Mouse (Mus musculus) brain, embryonic 14.5 days (tissue): ENCODE data around the gene Phlda2. TPM values are rescaled to one million over a fixed set of nuclear protein-coding genes. Genes with fewer than 3 reads are reported as not detected.

Experiments used
- DNase-seq: peaks from one replicate; pipeline ENCODE4 v3.0.0-alpha.2; 2011; ENCODE audit warnings: low read depth
- CTCF ChIP-seq: fragments of 200-500 bp; IDR thresholded peaks from 2 replicates; pipeline ENCODE4 v1.5.1; 2012; ENCODE audit warnings: inconsistent platforms, mild to moderate bottlenecking, moderate library complexity, borderline replicate concordance; ENCODE audit not compliant: insufficient read depth, insufficient read length; ENCODE audit errors: extremely low read depth
- POLR2A ChIP-seq: fragments of 200-500 bp; IDR thresholded peaks from 2 replicates; pipeline ENCODE4 v1.6.1; 2012; ENCODE audit warnings: mild to moderate bottlenecking, inconsistent platforms, borderline replicate concordance; ENCODE audit not compliant: poor library complexity, insufficient read depth, insufficient read length, severe bottlenecking; ENCODE audit errors: extremely low read depth
- polyA plus RNA-seq: library from polyadenylated mRNA; depleted of rRNA; stranded (reverse); fragments of >200 nt; gene quantifications from 2 replicates; pipeline ENCODE4 v1.2.3, GENCODE M21; 2012

Gene Phlda2
- polyA plus RNA-seq, 1 experiment: 0.78 TPM

GRCm38 (mm10) chr7:143519333-143519732 lies 16.4 kb upstream of the Phlda2 start:
- DNase-seq: no peak
- no peak for TF ChIP-seq CTCF
- TF ChIP-seq POLR2A: no peak

DNA sequence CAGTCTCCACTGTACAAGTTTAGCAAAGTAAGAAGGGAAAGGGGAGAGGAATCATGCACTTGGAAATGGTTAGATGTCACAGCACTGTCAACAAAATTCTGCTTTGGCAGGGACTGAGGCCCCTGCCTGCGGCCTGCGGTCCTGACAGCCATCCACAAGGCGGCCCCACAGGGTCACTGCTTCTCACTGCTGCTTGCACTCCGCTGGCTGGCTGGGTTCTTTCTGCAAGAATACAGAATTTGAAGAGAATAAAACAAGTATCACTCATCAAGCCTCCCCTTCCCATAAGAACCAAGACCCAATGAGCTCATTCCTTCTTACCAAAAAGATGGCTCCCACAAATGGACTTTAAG lies 11.4 kb upstream of the Phlda2 start:
- DNase-seq: no peak
- TF ChIP-seq POLR2A: no peak
- no peak for TF ChIP-seq CTCF

DNA sequence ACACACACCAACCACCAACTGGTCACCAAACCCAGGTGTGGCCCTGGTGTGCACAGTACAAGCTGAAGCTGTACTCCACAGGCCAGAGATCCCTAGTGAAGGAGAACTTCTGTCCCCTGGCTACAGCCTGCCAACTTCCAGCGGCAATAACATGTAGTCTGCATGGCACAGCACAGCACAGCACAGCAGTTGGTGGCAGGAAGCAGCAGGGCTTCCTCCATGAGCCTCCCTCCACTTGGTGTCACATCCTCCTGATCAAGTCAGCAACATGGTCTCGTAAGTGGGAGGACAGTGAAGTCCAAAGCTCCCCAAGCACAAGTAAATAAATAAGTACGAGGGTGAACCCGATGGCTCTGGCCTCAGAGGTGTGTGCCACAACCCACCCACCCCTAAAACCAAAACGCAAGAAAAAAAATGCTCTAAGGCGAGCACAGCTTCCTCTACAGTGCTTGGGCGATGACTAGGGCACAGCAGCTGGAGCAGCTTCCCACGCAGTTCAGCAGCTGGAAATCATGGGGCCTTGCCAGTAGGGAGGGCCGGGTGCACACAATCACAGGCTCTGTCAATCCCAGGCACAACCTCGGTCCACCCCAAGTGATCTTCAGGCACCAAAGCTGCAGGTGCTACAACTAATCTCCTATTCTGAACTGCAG lies 10.9 kb upstream of the Phlda2 start:
- TF ChIP-seq POLR2A: no peak
- no peak for TF ChIP-seq CTCF
- DNase-seq: no peak

DNA sequence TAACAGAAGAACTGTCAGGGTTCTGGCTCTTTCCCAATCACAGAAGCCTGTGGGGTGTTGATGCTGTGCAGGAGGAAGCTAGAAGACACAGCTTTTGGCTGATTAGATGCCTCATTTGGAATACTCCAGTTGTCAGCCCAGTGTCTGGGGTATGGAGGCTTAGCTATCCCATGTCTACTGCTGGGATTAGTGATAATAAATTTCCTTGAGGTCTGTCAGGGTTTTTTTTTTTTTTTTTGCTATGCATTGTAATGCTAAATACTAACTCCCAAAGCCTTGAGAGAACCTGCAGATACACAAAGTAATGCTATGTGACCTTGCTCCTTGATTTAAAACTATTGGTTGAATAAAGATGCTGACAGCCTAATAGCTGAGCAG lies 8.4 kb upstream of the Phlda2 start:
- TF ChIP-seq POLR2A (no peak), CTCF (no peak)
- DNase-seq: no peak

- DNase-seq: no peak
- TF ChIP-seq CTCF (no peak), POLR2A (no peak)
Observed at GRCm38 (mm10) chr7:143510593-143511334, 7.8 kb upstream of the Phlda2 start.

DNA sequence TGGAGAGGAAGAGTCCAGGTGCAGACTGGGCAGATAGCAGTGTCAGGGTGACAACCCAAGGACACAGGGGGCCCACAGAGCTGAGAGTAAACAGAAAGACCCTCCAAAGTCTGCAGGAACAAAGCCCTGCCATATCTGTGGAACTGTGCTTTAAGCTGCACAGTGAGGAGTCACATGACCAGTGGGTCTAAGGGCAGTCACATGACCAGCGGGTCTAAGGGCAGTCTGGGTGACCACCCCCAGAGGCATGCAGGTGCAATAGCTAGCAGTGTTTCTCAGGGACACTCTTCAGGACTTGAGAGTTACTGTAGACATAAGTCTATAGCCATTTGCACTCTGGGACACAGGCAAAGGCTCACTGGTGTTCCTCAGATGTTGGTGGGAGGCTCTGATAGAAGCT lies 6.6 kb upstream of the Phlda2 start:
- TF ChIP-seq POLR2A: no peak
- TF ChIP-seq CTCF: no peak
- DNase-seq: no peak

GRCm38 (mm10) chr7:143506675-143507074 lies 3.7 kb upstream of the Phlda2 start:
- TF ChIP-seq CTCF: peak; percentile 67; the same call in 1 of the 2 replicates
- no peak for TF ChIP-seq POLR2A

DNA sequence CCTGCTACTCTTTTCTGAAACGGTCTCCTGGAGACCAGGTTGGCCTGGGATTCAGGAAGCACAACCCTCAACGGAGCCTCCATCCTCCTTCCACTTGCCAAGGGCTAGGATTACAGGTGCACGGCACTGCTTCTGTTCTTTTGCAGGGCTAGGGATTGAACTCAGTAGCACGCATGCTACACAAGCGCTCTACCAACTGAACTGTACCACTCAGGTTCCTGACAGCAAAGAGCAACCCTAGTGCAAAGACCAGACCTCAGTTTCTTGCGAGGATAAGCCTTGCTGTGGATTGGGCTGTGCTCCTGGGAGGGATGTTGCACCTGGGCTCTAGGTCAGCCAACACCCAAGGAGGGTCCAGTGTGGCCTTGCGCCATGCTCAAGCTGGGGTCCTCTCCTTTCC lies 3.3 kb upstream of the Phlda2 start:
- no peak for DNase-seq
- TF ChIP-seq CTCF (no peak), POLR2A (no peak)

More at GRCm38 (mm10) chr7:143506675-143507074, 3.7 kb upstream of the Phlda2 start:
- DNase-seq: peak; percentile 74

DNA sequence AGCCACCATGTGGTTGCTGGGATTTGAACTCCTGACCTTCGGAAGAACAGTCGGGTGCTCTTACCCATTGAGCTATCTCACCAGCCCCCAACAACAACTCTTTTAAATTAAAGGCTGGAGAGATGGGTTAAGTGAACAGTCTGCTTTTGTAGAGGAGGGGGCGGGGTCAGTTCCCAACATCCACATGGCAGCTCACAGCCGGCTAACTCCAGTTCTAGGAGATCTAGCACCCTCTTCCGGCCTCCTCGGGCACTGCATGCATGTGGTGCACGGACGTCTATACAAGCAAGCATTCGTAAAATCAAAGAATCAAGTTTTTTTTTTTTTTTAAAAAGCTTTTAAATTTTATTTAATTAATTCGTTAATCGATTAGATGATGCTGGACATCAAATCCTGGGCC lies 2.9 kb upstream of the Phlda2 start:
- TF ChIP-seq CTCF: peak; percentile 67
- TF ChIP-seq POLR2A: no peak
- DNase-seq: peak; percentile 61

- no peak for TF ChIP-seq POLR2A
- no peak for TF ChIP-seq CTCF
Observed at GRCm38 (mm10) chr7:143505411-143505810, 2.5 kb upstream of the Phlda2 start.

DNA sequence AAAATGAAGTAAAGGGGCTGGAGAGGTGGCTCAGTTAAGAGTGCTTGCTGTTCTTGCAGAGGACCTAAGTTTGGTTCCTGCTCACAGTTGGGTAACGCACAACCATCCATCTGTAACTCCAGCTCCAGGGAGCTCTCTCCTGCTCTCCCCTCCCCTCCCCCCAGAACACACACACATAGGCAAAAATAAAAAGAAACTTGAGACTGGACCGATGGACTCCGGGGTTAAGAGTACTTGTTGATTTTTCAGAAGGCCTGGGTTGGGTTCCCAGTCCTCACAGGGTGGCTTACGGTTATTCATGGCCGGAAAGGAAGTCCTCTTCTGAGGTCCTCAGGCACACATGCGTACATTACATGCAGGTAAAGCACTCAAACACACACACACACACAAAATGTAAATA lies 976 bp upstream of the Phlda2 start:
- DNase-seq: no peak
- no peak for TF ChIP-seq CTCF
- no peak for TF ChIP-seq POLR2A

More at GRCm38 (mm10) chr7:143505411-143505810, 2.5 kb upstream of the Phlda2 start:
- DNase-seq: no peak

GRCm38 (mm10) chr7:143501643-143502417 lies 1.1 kb downstream of the Phlda2 start:
- no peak for TF ChIP-seq POLR2A
- TF ChIP-seq CTCF: no peak

DNA sequence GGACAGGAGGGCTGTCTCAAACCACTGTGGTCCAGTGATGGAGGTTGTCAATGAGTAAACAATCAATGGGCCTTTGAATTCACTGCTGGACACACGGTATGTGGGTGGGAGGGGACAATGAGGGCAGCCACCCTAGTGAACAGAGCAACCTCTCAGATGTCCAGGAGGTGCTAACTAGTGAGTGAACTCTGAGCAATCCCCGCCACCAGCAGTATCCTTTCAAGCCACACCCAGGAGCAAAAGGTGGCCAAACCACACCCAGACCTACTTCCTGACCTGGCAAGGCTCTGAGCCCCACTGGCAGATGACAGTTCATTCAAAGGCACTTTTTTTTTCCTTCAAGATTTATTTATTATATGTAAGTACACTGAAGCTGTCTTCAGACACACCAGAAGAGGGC lies 2.0 kb downstream of the Phlda2 start:
- TF ChIP-seq CTCF (no peak), POLR2A (no peak)
- no peak for DNase-seq

More at GRCm38 (mm10) chr7:143501643-143502417, 1.1 kb downstream of the Phlda2 start:
- peak; percentile 68 for DNase-seq
